Mouse (Mus musculus) intestine, embryonic 16.5 days (tissue): ENCODE results near the gene B3galt4. TPM values are rescaled to one million over a fixed set of nuclear protein-coding genes. Genes with fewer than 3 reads are reported as not detected.

Source experiments
- ATAC-seq: fragments of 200-750 bp; cut with Nextera tagmentation; 2 replicates; pipeline ENCODE4 v1.8.0; 2017; ENCODE audit warnings: moderate TSS enrichment, moderate library complexity
- H3K27ac ChIP-seq: fragments of 300-500 bp; sonication (generic); 2 replicates; pipeline ENCODE4 v1.5.1; 2014; ENCODE audit warnings: mild to moderate bottlenecking, low read length
- H3K27me3 ChIP-seq: fragments of 300-500 bp; sonication (generic); replicated peaks from 2 replicates; pipeline ENCODE4 v1.6.1; 2014; ENCODE audit warnings: low read length, control low read depth, mixed read lengths; ENCODE audit not compliant: control insufficient read depth, insufficient read depth
- H3K36me3 ChIP-seq: fragments of 300-500 bp; sonication (generic); 2 replicates; pipeline ENCODE4 v1.6.1; 2014; ENCODE audit warnings: low read length, control low read depth; ENCODE audit not compliant: control insufficient read depth, insufficient read depth
- H3K4me1 ChIP-seq: fragments of 300-500 bp; sonication (generic); 2 replicates; pipeline ENCODE4 v1.6.1; 2014; ENCODE audit warnings: low read length, control low read depth, mixed read lengths; ENCODE audit not compliant: control insufficient read depth, insufficient read depth
- H3K4me2 ChIP-seq: fragments of 300-500 bp; sonication (generic); 2 replicates; pipeline ENCODE4 v1.6.1; 2014; ENCODE audit warnings: low read depth, low read length, control low read depth
- H3K4me3 ChIP-seq: fragments of 300-500 bp; sonication (generic); 2 replicates; pipeline ENCODE4 v1.5.1; 2014; ENCODE audit warnings: mild to moderate bottlenecking, low read length
- H3K9ac ChIP-seq: fragments of 300-500 bp; sonication (generic); 2 replicates; pipeline ENCODE4 v1.6.1; 2014; ENCODE audit warnings: low read depth, low read length
- H3K9me3 ChIP-seq: fragments of 300-500 bp; sonication (generic); 2 replicates; pipeline ENCODE4 v1.6.1; 2016; ENCODE audit warnings: low read length, control low read depth; ENCODE audit not compliant: control insufficient read depth
- WGBS: fragments of 180-500 bp; shearing (Covaris S2); extraction: QIAGEN DNeasy Blood & Tissue Kit; methylation state at CpG from one replicate; pipeline ENCODE4 v1.1.7; 2014; 5-methylcytosine and 5-hydroxymethylcytosine counted together
- polyA plus RNA-seq: library from polyadenylated mRNA; unstranded; fragments of >200 nt; fragmentation: Nextera tagmentation; extraction: Ambion mirVana; gene quantifications from 2 replicates; pipeline ENCODE4 v1.2.1, GENCODE M21; 2015

Gene B3galt4
- polyA plus RNA-seq, 1 experiment from 2014 or later = 12.6 TPM

DNA sequence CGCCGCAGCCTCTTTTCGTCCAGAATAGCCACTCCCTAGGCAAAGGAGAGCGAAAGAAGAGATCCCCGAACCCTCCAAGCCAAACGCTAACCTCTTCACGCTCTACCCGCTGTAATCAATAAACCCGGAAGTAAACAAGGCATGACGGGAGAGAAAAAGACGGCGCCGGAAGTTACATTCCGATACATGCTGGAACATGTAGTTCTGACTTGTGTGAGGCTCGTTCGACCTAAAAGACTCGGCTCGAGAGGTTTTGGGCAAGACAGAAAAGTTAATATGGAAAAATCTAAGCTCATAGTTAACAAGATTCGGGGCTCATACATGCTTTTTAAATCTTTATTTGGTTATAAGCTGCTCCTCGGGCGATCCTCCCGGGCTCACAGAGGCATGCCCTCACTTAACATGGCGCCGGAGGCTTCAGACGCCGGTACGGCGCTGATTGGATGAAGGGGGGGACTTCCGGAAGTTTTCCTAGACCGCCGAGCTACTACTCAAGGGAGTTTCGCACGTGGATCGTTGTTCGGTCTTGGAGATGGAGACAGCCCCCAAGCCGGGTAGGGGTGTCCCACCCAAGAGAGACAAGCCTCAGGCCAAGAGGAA is 11.0 kb downstream of the B3galt4 start, which contains the start of the genes Pfdn6 and Wdr46:
Pfdn6 (minus strand) TSS at position 138 of the 600 bp plus-strand sequence.
Wdr46 (plus strand) TSS at position 455 of the 600 bp plus-strand sequence.
- Histone ChIP-seq H3K4me3 (peak within 1 kb of the TSS; percentile 85), H3K27me3 (no peaks in the 10 kb centered on the region), H3K36me3 (peaks cover 21% of the 10 kb centered on the region), H3K9ac (peak within 1 kb of the TSS; percentile 87), H3K4me2 (peak within 1 kb of the TSS; percentile 92), H3K27ac (no peak within 1 kb of the TSS; the same call in 1 of the 2 replicates), H3K9me3 (no peaks in the 10 kb centered on the region), H3K4me1 (peaks cover 19% of the 10 kb centered on the region)
- peak; percentile 93 for ATAC-seq
- under 1% methylated on average over 36 of the region's 36 CpGs for WGBS

DNA sequence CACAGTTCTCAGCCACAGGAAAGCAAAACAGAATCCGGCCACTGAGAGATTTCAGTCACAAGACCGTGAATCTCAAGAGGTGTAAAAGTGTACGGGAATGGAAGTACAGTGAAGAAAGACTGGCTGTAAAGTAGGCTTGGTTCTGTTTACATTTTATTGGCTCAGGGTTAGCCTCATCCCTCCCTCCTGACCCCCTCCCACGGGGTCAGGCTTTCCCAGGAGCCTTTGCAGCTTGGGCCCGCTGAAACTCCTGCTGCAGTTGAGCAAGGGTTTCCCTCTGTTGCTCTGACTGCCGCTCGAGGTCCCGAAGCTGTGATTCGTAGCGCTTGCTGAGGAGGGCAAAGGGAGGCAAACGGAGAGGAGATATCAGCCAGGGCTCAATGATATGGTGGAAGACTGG is 12.5 kb downstream of the B3galt4 start:
- 70% methylated on average over 11 of the region's 11 CpGs for WGBS
- Histone ChIP-seq H3K9ac (peak overlapping the region; percentile 87; the same call in 1 of the 2 replicates), H3K4me1 (peaks cover 19% of the 10 kb centered on the region), H3K4me3 (no peak overlapping the region), H3K36me3 (peaks cover 15% of the 10 kb centered on the region), H3K4me2 (no peak overlapping the region), H3K27me3 (no peaks in the 10 kb centered on the region), H3K9me3 (no peaks in the 10 kb centered on the region), H3K27ac (no peak overlapping the region)
- ATAC-seq = no peak

DNA sequence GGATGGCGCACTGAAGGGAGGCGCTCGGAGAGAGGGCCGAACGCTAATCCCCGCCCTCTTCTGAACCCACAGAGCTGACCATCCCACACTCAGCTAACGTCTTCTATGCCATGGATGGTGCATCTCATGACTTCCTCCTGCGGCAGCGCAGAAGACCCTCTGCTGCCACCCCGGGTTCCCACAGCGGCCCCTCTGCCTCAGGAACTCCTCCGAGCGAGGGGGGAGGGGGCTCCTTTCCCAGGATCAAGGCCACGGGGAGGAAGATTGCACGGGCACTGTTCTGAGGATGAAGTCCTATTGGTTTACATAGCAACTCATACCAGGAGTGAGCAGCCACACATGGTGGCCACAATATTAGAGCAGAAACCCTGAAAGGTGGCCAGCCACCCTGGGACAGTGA is 14.3 kb downstream of the B3galt4 start:
- WGBS = 84% methylated on average over 15 of the region's 15 CpGs
- no peaks in the 10 kb centered on the region for H3K9me3 ChIP-seq
- H3K27me3 ChIP-seq = no peaks in the 10 kb centered on the region
- peaks cover 11% of the 10 kb centered on the region for H3K36me3 ChIP-seq
- no peak overlapping the region for H3K4me2 ChIP-seq
- H3K4me1 ChIP-seq = peaks cover 19% of the 10 kb centered on the region
- no peak for ATAC-seq
- no peak overlapping the region for H3K27ac ChIP-seq
- no peak overlapping the region for H3K9ac ChIP-seq
- no peak overlapping the region for H3K4me3 ChIP-seq

DNA sequence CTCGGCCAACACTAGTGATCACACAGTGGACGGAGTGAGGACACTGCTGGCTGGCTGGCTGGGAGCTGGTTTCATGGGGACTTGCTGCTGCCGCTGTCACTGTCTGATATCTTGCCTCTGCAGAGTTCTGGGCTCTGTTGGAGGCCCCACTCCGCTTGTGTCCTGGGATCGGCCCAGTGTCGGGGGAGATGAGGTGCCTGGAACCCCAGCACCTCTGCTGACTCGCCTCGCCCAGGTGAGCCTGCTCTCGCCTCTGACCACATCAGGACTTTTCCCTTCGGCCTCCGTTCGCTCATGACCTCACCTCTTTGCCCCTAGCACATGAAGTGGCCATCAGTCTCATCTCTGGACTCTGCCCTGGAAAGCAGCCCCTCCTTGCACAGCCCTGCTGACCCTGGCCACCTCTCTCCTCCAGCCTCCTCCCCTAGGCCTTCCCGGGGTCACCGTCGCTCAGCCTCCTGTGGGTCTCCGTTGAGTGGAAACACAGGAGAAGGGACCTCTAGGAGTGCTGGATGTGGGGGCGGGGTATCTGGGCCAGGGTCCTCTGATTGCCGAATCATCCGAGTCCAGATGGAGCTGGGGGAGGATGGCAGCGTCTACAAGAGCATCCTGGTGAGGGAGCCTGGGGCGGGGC is 15.7 kb downstream of the B3galt4 start:
- H3K9me3 ChIP-seq = no peaks in the 10 kb centered on the region
- no peak overlapping the region for H3K4me3 ChIP-seq
- no peaks in the 10 kb centered on the region for H3K27me3 ChIP-seq
- H3K4me1 ChIP-seq = peaks cover 19% of the 10 kb centered on the region
- peaks cover 11% of the 10 kb centered on the region for H3K36me3 ChIP-seq
- 91% methylated on average over 21 of the region's 21 CpGs for WGBS
- no peak overlapping the region for H3K4me2 ChIP-seq
- H3K9ac ChIP-seq = no peak overlapping the region
- H3K27ac ChIP-seq = no peak overlapping the region
- no peak for ATAC-seq

- H3K9ac ChIP-seq = no peak overlapping the region
- 92% methylated on average over 15 of the region's 15 CpGs for WGBS
- H3K4me1 ChIP-seq = peaks cover 17% of the 10 kb centered on the region
- no peak overlapping the region for H3K27ac ChIP-seq
- no peaks in the 10 kb centered on the region for H3K9me3 ChIP-seq
- no peak overlapping the region for H3K4me2 ChIP-seq
- no peak overlapping the region for H3K4me3 ChIP-seq
- no peaks in the 10 kb centered on the region for H3K27me3 ChIP-seq
- peaks cover 11% of the 10 kb centered on the region for H3K36me3 ChIP-seq
- ATAC-seq = no peak
Measured at GRCm38 (mm10) chr17:33932970-33933369, 18.3 kb downstream of the B3galt4 start.

GRCm38 (mm10) chr17:33932448-33932847 is 18.8 kb downstream of the B3galt4 start:
- H3K4me1 ChIP-seq = peaks cover 17% of the 10 kb centered on the region
- H3K27me3 ChIP-seq = no peaks in the 10 kb centered on the region
- H3K9ac ChIP-seq = no peak overlapping the region
- no peaks in the 10 kb centered on the region for H3K9me3 ChIP-seq
- no peak overlapping the region for H3K4me2 ChIP-seq
- peaks cover 8% of the 10 kb centered on the region; the same call in 1 of the 2 replicates for H3K36me3 ChIP-seq
- no peak for ATAC-seq
- 86% methylated on average over 14 of the region's 14 CpGs for whole genome bisulfite sequencing
- H3K4me3 ChIP-seq = no peak overlapping the region
- H3K27ac ChIP-seq = no peak overlapping the region

GRCm38 (mm10) chr17:33931947-33932346 is 19.3 kb downstream of the B3galt4 start:
- H3K9ac ChIP-seq = no peak overlapping the region
- H3K27me3 ChIP-seq = no peaks in the 10 kb centered on the region
- no peak for ATAC-seq
- H3K4me2 ChIP-seq = no peak overlapping the region
- H3K4me3 ChIP-seq = no peak overlapping the region
- H3K4me1 ChIP-seq = peaks cover 17% of the 10 kb centered on the region
- H3K9me3 ChIP-seq = no peaks in the 10 kb centered on the region
- peaks cover 7% of the 10 kb centered on the region; the same call in 1 of the 2 replicates for H3K36me3 ChIP-seq
- 90% methylated on average over 11 of the region's 11 CpGs for WGBS
- no peak overlapping the region for H3K27ac ChIP-seq

GRCm38 (mm10) chr17:33931159-33931866 is 20.0 kb downstream of the B3galt4 start:
- Histone ChIP-seq H3K27me3 (no peaks in the 10 kb centered on the region), H3K27ac (no peak overlapping the region), H3K9ac (peak overlapping the region; percentile 85), H3K36me3 (peaks cover 8% of the 10 kb centered on the region; the same call in 1 of the 2 replicates), H3K4me1 (peaks cover 17% of the 10 kb centered on the region), H3K4me2 (peak overlapping the region; percentile 98), H3K9me3 (no peaks in the 10 kb centered on the region), H3K4me3 (peak overlapping the region; percentile 87)
- no peak for ATAC-seq
- 42% methylated on average over 18 of the region's 18 CpGs for WGBS
